Mouse (Mus musculus) CH12.LX (cell line): ENCODE measurements around the gene Prr12. TPM values are rescaled to one million over a fixed set of nuclear protein-coding genes. Genes with fewer than 3 reads are reported as not detected.

Experiments
- DNase-seq: peaks from one replicate; pipeline ENCODE4 v3.0.0-alpha.2; 2013; ENCODE audit errors: extremely low read depth
- H3K27ac ChIP-seq: 2 replicates; pipeline ENCODE4 v1.5.1; 2012; ENCODE audit warnings: low read depth, mild to moderate bottlenecking, control low read depth, moderate library complexity; ENCODE audit not compliant: insufficient read depth
- H3K27me3 ChIP-seq: replicated peaks from 2 replicates; pipeline ENCODE3; 2012; ENCODE audit warnings: inconsistent platforms
- H3K36me3 ChIP-seq, 2 experiments: replicated peaks in 1 of 2; 2 replicates each; pipeline versions ENCODE3 to v1.6.1; 2012; ENCODE audit warnings: inconsistent platforms in 1 of 2, low read length in 1 of 2, mild to moderate bottlenecking in 1 of 2, mixed read lengths in 1 of 2, moderate library complexity in 1 of 2; ENCODE audit not compliant: control insufficient read depth in 1 of 2, insufficient read depth in 1 of 2
- H3K4me1 ChIP-seq, 2 experiments: 2 replicates each; pipeline ENCODE4 v1.6.1; 2012; ENCODE audit warnings: inconsistent platforms in 1 of 2, moderate library complexity in 1 of 2; ENCODE audit not compliant: insufficient read depth in 2 of 2, control insufficient read depth in 1 of 2
- H3K4me2 ChIP-seq: 2 replicates; pipeline ENCODE4 v1.6.1; 2012; ENCODE audit warnings: low read depth, mild to moderate bottlenecking, control low read depth; ENCODE audit not compliant: poor library complexity, insufficient read depth, severe bottlenecking
- H3K4me3 ChIP-seq, 3 experiments: fragments of 150-350 bp in 1 of 3; sonication (generic) in 1 of 3; replicated peaks in 1 of 3; 2 replicates each; pipeline versions ENCODE3 to v1.5.1; 2011 to 2012; ENCODE audit warnings: low read depth in 2 of 3, low read length in 2 of 3, mild to moderate bottlenecking in 2 of 3, moderate library complexity in 2 of 3, control low read depth in 1 of 3, improper control_type of control experiment in 1 of 3, inconsistent platforms in 1 of 3, mixed read lengths in 1 of 3; ENCODE audit not compliant: poor library complexity in 1 of 3
- H3K79me2 ChIP-seq: replicated peaks from 2 replicates; pipeline ENCODE4 v1.6.1; 2012; ENCODE audit warnings: mild to moderate bottlenecking, moderate library complexity; ENCODE audit not compliant: control insufficient read depth, poor library complexity, insufficient read depth, severe bottlenecking; ENCODE audit errors: extremely low read depth
- H3K9ac ChIP-seq: 2 replicates; pipeline ENCODE4 v1.6.1; 2012; ENCODE audit warnings: low read depth, mild to moderate bottlenecking, control low read depth, moderate library complexity; ENCODE audit not compliant: insufficient read depth
- H3K9me3 ChIP-seq: replicated peaks from 2 replicates; pipeline ENCODE3; 2012; ENCODE audit warnings: low read length, inconsistent platforms, mixed read lengths
- BHLHE40 ChIP-seq: IDR thresholded peaks from 2 replicates; pipeline ENCODE4 v1.6.1; 2011; ENCODE audit warnings: mild to moderate bottlenecking, low read depth, low read length, improper control_type of control experiment
- CHD2 ChIP-seq: IDR thresholded peaks from 2 replicates; pipeline ENCODE4 v1.6.1; 2011; ENCODE audit warnings: low read length, improper control_type of control experiment
- CTCF ChIP-seq, 2 experiments: IDR thresholded peaks in 1 of 2; conservative IDR thresholded peaks in 1 of 2; 2 replicates each; pipeline ENCODE4 v1.5.1; 2011 to 2012; ENCODE audit warnings: low read depth in 2 of 2, low read length in 2 of 2, improper control_type of control experiment in 1 of 2, inconsistent platforms in 1 of 2, mild to moderate bottlenecking in 1 of 2, moderate library complexity in 1 of 2
- E2F4 ChIP-seq: IDR thresholded peaks from 2 replicates; pipeline ENCODE4 v1.6.1; 2011; ENCODE audit warnings: low read depth, low read length, improper control_type of control experiment; ENCODE audit not compliant: insufficient replicate concordance
- ELF1 ChIP-seq: IDR thresholded peaks from 2 replicates; pipeline ENCODE4 v1.6.1; 2014; ENCODE audit warnings: low read depth, mild to moderate bottlenecking, inconsistent platforms, low read length, improper control_type of control experiment
- EP300 ChIP-seq: IDR thresholded peaks from 2 replicates; pipeline ENCODE4 v1.6.1; 2011; ENCODE audit warnings: low read length, improper control_type of control experiment
- ETS1 ChIP-seq: conservative IDR thresholded peaks from 2 replicates; pipeline ENCODE4 v1.6.1; 2012; ENCODE audit warnings: low read depth, mild to moderate bottlenecking, inconsistent platforms, low read length, improper control_type of control experiment, moderate library complexity
- GABPA ChIP-seq: IDR thresholded peaks from 2 replicates; pipeline ENCODE4 v1.6.1; 2012; ENCODE audit warnings: low read depth, low read length, improper control_type of control experiment, inconsistent platforms; ENCODE audit not compliant: insufficient replicate concordance
- JUN ChIP-seq: IDR thresholded peaks from 2 replicates; pipeline ENCODE4 v1.6.1; 2011; ENCODE audit warnings: low read depth, mild to moderate bottlenecking, low read length, improper control_type of control experiment, moderate library complexity; ENCODE audit not compliant: insufficient read depth
- JUND ChIP-seq: conservative IDR thresholded peaks from 2 replicates; pipeline ENCODE4 v1.6.1; 2011; ENCODE audit warnings: low read depth, low read length, improper control_type of control experiment
- KAT2A ChIP-seq: IDR thresholded peaks from 2 replicates; pipeline ENCODE4 v1.6.1; 2012; ENCODE audit warnings: low read length, improper control_type of control experiment, inconsistent platforms; ENCODE audit not compliant: insufficient replicate concordance
- MAFK ChIP-seq: IDR thresholded peaks from 2 replicates; pipeline ENCODE4 v1.6.1; 2011; ENCODE audit warnings: low read length, improper control_type of control experiment; ENCODE audit not compliant: insufficient replicate concordance
- MAX ChIP-seq: IDR thresholded peaks from 2 replicates; pipeline ENCODE4 v1.6.1; 2011; ENCODE audit warnings: low read length, improper control_type of control experiment
- MAZ ChIP-seq: IDR thresholded peaks from 2 replicates; pipeline ENCODE4 v1.6.1; 2012; ENCODE audit warnings: low read depth, mild to moderate bottlenecking, inconsistent platforms, low read length, improper control_type of control experiment, moderate library complexity
- MEF2A ChIP-seq: IDR thresholded peaks from 2 replicates; pipeline ENCODE4 v1.6.1; 2014; ENCODE audit warnings: low read depth, mild to moderate bottlenecking, inconsistent platforms, low read length, improper control_type of control experiment, borderline replicate concordance
- MXI1 ChIP-seq: IDR thresholded peaks from 2 replicates; pipeline ENCODE4 v1.6.1; 2011; ENCODE audit warnings: mild to moderate bottlenecking, low read depth, low read length, improper control_type of control experiment
- MYC ChIP-seq: IDR thresholded peaks from 2 replicates; pipeline ENCODE4 v1.6.1; 2011; ENCODE audit warnings: low read depth, mild to moderate bottlenecking, improper control_type of control experiment, low read length
- NELFE ChIP-seq: IDR thresholded peaks from 2 replicates; pipeline ENCODE4 v1.6.1; 2011; ENCODE audit warnings: low read depth, low read length, improper control_type of control experiment
- NRF1 ChIP-seq: IDR thresholded peaks from 2 replicates; pipeline ENCODE4 v1.6.1; 2014; ENCODE audit warnings: low read depth, mild to moderate bottlenecking, inconsistent platforms, low read length, improper control_type of control experiment, moderate library complexity
- POLR2A ChIP-seq: IDR thresholded peaks from 2 replicates; pipeline ENCODE4 v1.6.1; 2011; ENCODE audit warnings: low read depth, mild to moderate bottlenecking, improper control_type of control experiment, low read length
- POLR2AphosphoS2 ChIP-seq: IDR thresholded peaks from 2 replicates; pipeline ENCODE4 v1.6.1; 2011; ENCODE audit warnings: low read depth, low read length, improper control_type of control experiment
- RAD21 ChIP-seq: IDR thresholded peaks from 2 replicates; pipeline ENCODE4 v1.6.1; 2011; ENCODE audit warnings: low read depth, mild to moderate bottlenecking, low read length, improper control_type of control experiment, moderate library complexity
- RCOR1 ChIP-seq: conservative IDR thresholded peaks from 2 replicates; pipeline ENCODE4 v1.6.1; 2012; ENCODE audit warnings: low read depth, mild to moderate bottlenecking, inconsistent platforms, low read length, improper control_type of control experiment
- SIN3A ChIP-seq: IDR thresholded peaks from 2 replicates; pipeline ENCODE4 v1.6.1; 2012; ENCODE audit warnings: low read length, improper control_type of control experiment, inconsistent platforms
- SMC3 ChIP-seq: IDR thresholded peaks from 2 replicates; pipeline ENCODE4 v1.6.1; 2011; ENCODE audit warnings: low read depth, low read length, improper control_type of control experiment
- TCF12 ChIP-seq: IDR thresholded peaks from 2 replicates; pipeline ENCODE4 v1.6.1; 2014; ENCODE audit warnings: low read depth, mild to moderate bottlenecking, inconsistent platforms, low read length, improper control_type of control experiment
- UBTF ChIP-seq: IDR thresholded peaks from 2 replicates; pipeline ENCODE4 v1.6.1; 2012; ENCODE audit warnings: low read depth, mild to moderate bottlenecking, inconsistent platforms, low read length, improper control_type of control experiment, moderate library complexity
- USF1 ChIP-seq: IDR thresholded peaks from 2 replicates; pipeline ENCODE4 v1.6.1; 2014; ENCODE audit warnings: low read depth, mild to moderate bottlenecking, inconsistent platforms, low read length, improper control_type of control experiment
- USF2 ChIP-seq: conservative IDR thresholded peaks from 2 replicates; pipeline ENCODE4 v1.6.1; 2011; ENCODE audit warnings: low read depth, low read length, improper control_type of control experiment
- ZMIZ1 ChIP-seq: IDR thresholded peaks from 2 replicates; pipeline ENCODE4 v1.6.1; 2012; ENCODE audit warnings: low read depth, mild to moderate bottlenecking, inconsistent platforms, low read length, improper control_type of control experiment
- ZNF384 ChIP-seq: IDR thresholded peaks from 2 replicates; pipeline ENCODE4 v1.6.1; 2012; ENCODE audit warnings: low read depth, low read length, improper control_type of control experiment, inconsistent platforms
- dilution Hi-C: fragments of 300-500 bp; cut with MboI; formaldehyde crosslinking; loops from 2 replicates; pipeline ENCODE4 v1.14.3; 2020; ENCODE audit warnings: low sequenced_read_pairs; ENCODE audit not compliant: extremely low pct_unique_long_range_greater_than_20kb, extremely low pct_ligation_motif_present
- in situ Hi-C: fragments of 300-500 bp; cut with MboI; formaldehyde crosslinking; loops from 3 replicates; pipeline ENCODE4 v1.14.3; 2019; ENCODE audit warnings: low sequenced_read_pairs, low pct_ligation_motif_present, low pct_unique_long_range_greater_than_20kb, mixed read lengths
- polyA plus RNA-seq: library from polyadenylated mRNA; unstranded; fragments of >175 nt; gene quantifications from 2 replicates; pipeline ENCODE4 v1.2.1, GENCODE M21; 2012; ENCODE audit warnings: low read depth; ENCODE audit not compliant: insufficient read length
- total RNA-seq, 2 experiments: library from RNA; depleted of rRNA; stranded (reverse); fragments of 300-350 nt in 1 of 2; fragments of >200 nt in 1 of 2; gene quantifications; 2 replicates each; pipeline ENCODE4 v1.2.3; 2012 to 2014

Gene Prr12
- total and polyA plus RNA-seq, 3 experiments, result 1.2 to 20.5 (median 6.5) TPM

GRCm38 (mm10) chr7:45056329-45056971 is 3.8 kb upstream of the Prr12 start:
- H3K4me1 ChIP-seq, result peaks cover under 1 to 27% of the 10 kb centered on the region in 2 experiments; a peak in 2 of 4 replicates
- no peak overlapping the region for H3K9ac ChIP-seq
- dilution Hi-C loops (no loop called here), in situ Hi-C loops (no loop called here)
- H3K4me2 ChIP-seq, result no peak overlapping the region
- no peaks in the 10 kb centered on the region for H3K9me3 ChIP-seq
- H3K27ac ChIP-seq, result no peak overlapping the region
- peaks cover 0 to 6% of the 10 kb centered on the region in 2 experiments for H3K36me3 ChIP-seq
- no peak overlapping the region for H3K4me3 ChIP-seq
- H3K27me3 ChIP-seq, result no peaks in the 10 kb centered on the region
- no peak for DNase-seq
- TF ChIP-seq MAFK (no peak), MXI1 (no peak), SIN3A (no peak), JUN (no peak), USF2 (no peak), GABPA (no peak), TCF12 (no peak), ELF1 (no peak), POLR2AphosphoS2 (no peak), MYC (no peak), MAX (no peak), NRF1 (no peak)
- no peaks in the 10 kb centered on the region for H3K79me2 ChIP-seq

DNA sequence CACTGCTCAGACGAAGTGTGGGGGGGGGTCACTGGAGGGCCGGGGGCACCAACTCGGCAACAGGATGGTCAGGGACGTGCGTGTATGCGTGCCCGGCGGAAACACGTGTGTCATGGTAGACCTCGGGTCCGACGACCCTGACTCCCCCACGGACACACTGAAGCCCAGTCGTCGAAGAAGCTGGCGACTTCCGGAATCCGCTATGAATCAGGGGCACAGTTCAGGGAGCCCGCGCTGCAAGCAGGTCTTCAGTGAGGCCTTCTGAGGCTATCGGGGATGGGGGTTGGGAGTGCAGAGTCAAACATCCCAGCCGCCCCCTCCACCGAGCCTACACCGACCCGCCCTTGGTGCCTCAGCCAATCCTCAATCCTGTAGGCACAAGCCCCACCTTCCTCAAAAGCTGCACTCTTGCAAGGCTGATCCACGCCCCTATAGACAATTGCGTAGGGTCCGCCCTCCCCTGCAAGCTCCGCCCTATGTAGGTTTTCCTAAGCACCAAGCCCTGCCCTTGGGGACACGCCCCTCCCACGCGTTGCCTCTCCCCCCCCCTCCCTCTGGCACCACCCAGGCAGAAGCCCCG is 1.3 kb upstream of the Prr12 start:
- H3K79me2 ChIP-seq, result peaks cover 3% of the 10 kb centered on the region; the same call in 1 of the 2 replicates
- H3K36me3 ChIP-seq, result peaks cover 13 to 15% of the 10 kb centered on the region in 2 experiments
- H3K4me1 ChIP-seq, result peaks cover 0 to 25% of the 10 kb centered on the region in 2 experiments; a peak in 2 of 4 replicates
- peak overlapping the region; percentile 77 for H3K4me2 ChIP-seq
- H3K27ac ChIP-seq, result peak overlapping the region; percentile 97
- DNase-seq, result peak; percentile 99
- in situ Hi-C loops (no loop called here), dilution Hi-C loops (no loop called here)
- H3K4me3 ChIP-seq, result peak overlapping the region; percentile 60 to 80 (median 72)
- H3K9ac ChIP-seq, result peak overlapping the region; percentile 89
- H3K9me3 ChIP-seq, result no peaks in the 10 kb centered on the region
- H3K27me3 ChIP-seq, result no peaks in the 10 kb centered on the region
- TF ChIP-seq SMC3, result no peak
- no peak for TF ChIP-seq ZMIZ1
- TF ChIP-seq USF1, result no peak
- TF ChIP-seq SIN3A, result peak; percentile 60; the same call in 1 of the 2 replicates
- no peak for TF ChIP-seq E2F4
- TF ChIP-seq UBTF, result no peak
- TF ChIP-seq MAX, result peak; percentile 77
- TF ChIP-seq ZNF384, result peak; percentile 58
- TF ChIP-seq TCF12, result peak; percentile 96
- TF ChIP-seq MAZ, result peak; percentile 50; the same call in 1 of the 2 replicates
- 0 out of 2 replicates have a peak, but pooled peaks have one; percentile 7 for TF ChIP-seq KAT2A
- TF ChIP-seq NELFE, result peak; percentile 62
- TF ChIP-seq CHD2, result peak; percentile 91
- peak; percentile 6; the same call in 1 of the 2 replicates for TF ChIP-seq MXI1
- TF ChIP-seq POLR2AphosphoS2, result peak; percentile 77; the same call in 1 of the 2 replicates
- TF ChIP-seq ETS1, result peak; percentile 28; the same call in 1 of the 2 replicates
- no peak for TF ChIP-seq MEF2A
- no peak for TF ChIP-seq CTCF (conservative IDR thresholded peaks at IDR 0.05 in 1 of 2, IDR thresholded peaks at IDR 0.05 in 1 of 2; ENCODE audit: low read depth in 2 of 2, low read length in 2 of 2)
- no peak for TF ChIP-seq RCOR1
- TF ChIP-seq POLR2A, result peak; percentile 93
- TF ChIP-seq EP300, result no peak
- no peak for TF ChIP-seq MAFK
- TF ChIP-seq BHLHE40, result no peak; the same call in 1 of the 2 replicates
- no peak for TF ChIP-seq RAD21
- TF ChIP-seq JUND, result no peak
